Mouse (Mus musculus) MEL (cell line): ENCODE measurements around the gene Atp6v0a1. TPM values are rescaled to one million over a fixed set of nuclear protein-coding genes. Genes with fewer than 3 reads are reported as not detected.
A peak's percentile ranks its signal among the peaks of the same experiment; 100 is the strongest.

Experiments
- DNase-seq: peaks from one replicate; pipeline ENCODE4 v3.0.0; 2011; ENCODE audit warnings: low read depth, low spot score
- H3K27ac ChIP-seq: 2 replicates; pipeline ENCODE4 v1.5.1; 2012; ENCODE audit warnings: low read depth, mild to moderate bottlenecking, control low read depth, low read length, moderate library complexity; ENCODE audit not compliant: control insufficient read depth
- H3K27me3 ChIP-seq, 2 experiments: fragments of 150-350 bp in 1 of 2; sonication (generic) in 1 of 2; 2 replicates each; pipeline ENCODE4 v1.6.1; 2012; ENCODE audit warnings: low read length in 2 of 2, mild to moderate bottlenecking in 2 of 2, improper control_type of control experiment in 1 of 2, moderate library complexity in 1 of 2; ENCODE audit not compliant: insufficient read depth in 2 of 2, control insufficient read depth in 1 of 2
- H3K36me3 ChIP-seq, 2 experiments: 2 replicates each; pipeline ENCODE4 v1.6.1; 2012 to 2014; ENCODE audit warnings: low read length in 2 of 2, improper control_type of control experiment in 1 of 2, inconsistent platforms in 1 of 2, mild to moderate bottlenecking in 1 of 2; ENCODE audit not compliant: insufficient read depth in 2 of 2, control insufficient read depth in 1 of 2
- H3K4me1 ChIP-seq, 2 experiments: fragments of 150-350 bp in 1 of 2; sonication (generic) in 1 of 2; 2 replicates each; pipeline ENCODE4 v1.6.1; 2012; ENCODE audit warnings: low read length in 2 of 2, improper control_type of control experiment in 1 of 2, mild to moderate bottlenecking in 1 of 2; ENCODE audit not compliant: insufficient read depth in 2 of 2, control insufficient read depth in 1 of 2
- H3K4me3 ChIP-seq, 2 experiments: fragments of 150-350 bp in 1 of 2; sonication (generic) in 1 of 2; 2 replicates each; pipeline ENCODE4 v1.5.1; 2012; ENCODE audit warnings: low read depth in 2 of 2, low read length in 2 of 2, mild to moderate bottlenecking in 2 of 2, moderate library complexity in 2 of 2, control low read depth in 1 of 2, improper control_type of control experiment in 1 of 2; ENCODE audit not compliant: control insufficient read depth in 1 of 2, insufficient read depth in 1 of 2
- H3K79me2 ChIP-seq: 2 replicates; pipeline ENCODE4 v1.6.1; 2012; ENCODE audit warnings: mild to moderate bottlenecking, low read length, moderate library complexity; ENCODE audit not compliant: control insufficient read depth, poor library complexity, insufficient read depth
- H3K9ac ChIP-seq: 2 replicates; pipeline ENCODE4 v1.6.1; 2012; ENCODE audit warnings: low read depth, mild to moderate bottlenecking, control low read depth, low read length, moderate library complexity; ENCODE audit not compliant: control insufficient read depth, poor library complexity, severe bottlenecking
- H3K9me3 ChIP-seq: fragments of 150-350 bp; sonication (generic); replicated peaks from 2 replicates; pipeline ENCODE4 v1.6.1; 2012; ENCODE audit warnings: mild to moderate bottlenecking, low read length, improper control_type of control experiment, moderate library complexity; ENCODE audit not compliant: insufficient read depth
- CHD1 ChIP-seq: IDR thresholded peaks from 2 replicates; pipeline ENCODE4 v1.6.1; 2012; ENCODE audit warnings: low read depth, mild to moderate bottlenecking, inconsistent platforms, low read length, improper control_type of control experiment
- CHD2 ChIP-seq: IDR thresholded peaks from 2 replicates; pipeline ENCODE4 v1.6.1; 2011; ENCODE audit warnings: low read length, improper control_type of control experiment
- CTCF ChIP-seq, 3 experiments: IDR thresholded peaks in 2 of 3; conservative IDR thresholded peaks in 1 of 3; 2 replicates each; pipeline ENCODE4 v1.5.1; 2011 to 2012; ENCODE audit warnings: low read length in 3 of 3, low read depth in 2 of 3, mild to moderate bottlenecking in 2 of 3, improper control_type of control experiment in 1 of 3, inconsistent platforms in 1 of 3, mixed read lengths in 1 of 3, moderate library complexity in 1 of 3; ENCODE audit not compliant: control insufficient read depth in 1 of 3, insufficient read depth in 1 of 3, poor library complexity in 1 of 3, severe bottlenecking in 1 of 3
- E2F4 ChIP-seq: IDR thresholded peaks from 2 replicates; pipeline ENCODE4 v1.6.1; 2011; ENCODE audit warnings: low read depth, low read length, improper control_type of control experiment, borderline replicate concordance
- GABPA ChIP-seq: IDR thresholded peaks from 2 replicates; pipeline ENCODE4 v1.6.1; 2012; ENCODE audit warnings: low read depth, mild to moderate bottlenecking, inconsistent platforms, low read length, improper control_type of control experiment, moderate library complexity
- MAZ ChIP-seq: IDR thresholded peaks from 2 replicates; pipeline ENCODE4 v1.6.1; 2012; ENCODE audit warnings: low read depth, mild to moderate bottlenecking, inconsistent platforms, low read length, improper control_type of control experiment
- MYC ChIP-seq: IDR thresholded peaks from 2 replicates; pipeline ENCODE4 v1.6.1; 2011; ENCODE audit warnings: low read depth, mild to moderate bottlenecking, low read length, improper control_type of control experiment, moderate library complexity
- NELFE ChIP-seq: IDR thresholded peaks from 2 replicates; pipeline ENCODE4 v1.6.1; 2011; ENCODE audit warnings: low read depth, low read length, improper control_type of control experiment
- POLR2A ChIP-seq, 2 experiments: IDR thresholded peaks; 2 replicates each; pipeline ENCODE4 v1.6.1; 2011 to 2012; ENCODE audit warnings: low read length in 2 of 2, mild to moderate bottlenecking in 2 of 2, control low read depth in 1 of 2, improper control_type of control experiment in 1 of 2, low read depth in 1 of 2, moderate library complexity in 1 of 2; ENCODE audit not compliant: control insufficient read depth in 1 of 2, insufficient read depth in 1 of 2, poor library complexity in 1 of 2
- POLR2AphosphoS2 ChIP-seq: IDR thresholded peaks from 2 replicates; pipeline ENCODE4 v1.6.1; 2011; ENCODE audit warnings: low read length, improper control_type of control experiment
- RAD21 ChIP-seq: IDR thresholded peaks from 2 replicates; pipeline ENCODE4 v1.6.1; 2011; ENCODE audit warnings: mild to moderate bottlenecking, low read depth, low read length, improper control_type of control experiment
- RCOR1 ChIP-seq: IDR thresholded peaks from 2 replicates; pipeline ENCODE4 v1.6.1; 2012; ENCODE audit warnings: low read depth, mild to moderate bottlenecking, inconsistent platforms, low read length, improper control_type of control experiment
- SIN3A ChIP-seq: IDR thresholded peaks from 2 replicates; pipeline ENCODE4 v1.6.1; 2012; ENCODE audit warnings: low read length, improper control_type of control experiment, inconsistent platforms
- SMC3 ChIP-seq: IDR thresholded peaks from 2 replicates; pipeline ENCODE4 v1.6.1; 2011; ENCODE audit warnings: low read depth, low read length, improper control_type of control experiment
- TBP ChIP-seq: IDR thresholded peaks from 2 replicates; pipeline ENCODE4 v1.8.0; 2011; ENCODE audit warnings: low read depth, low read length, improper control_type of control experiment
- USF2 ChIP-seq, 2 experiments: IDR thresholded peaks; 2 replicates each; pipeline ENCODE4 v1.6.1; 2011 to 2012; ENCODE audit warnings: improper control_type of control experiment in 2 of 2, low read length in 2 of 2, borderline replicate concordance in 1 of 2, inconsistent platforms in 1 of 2, low read depth in 1 of 2, mild to moderate bottlenecking in 1 of 2; ENCODE audit not compliant: insufficient read depth in 1 of 2
- ZC3H11A ChIP-seq: IDR thresholded peaks from 2 replicates; pipeline ENCODE4 v1.6.1; 2012; ENCODE audit warnings: low read depth, mild to moderate bottlenecking, inconsistent platforms, low read length, improper control_type of control experiment
- ZNF384 ChIP-seq: IDR thresholded peaks from 2 replicates; pipeline ENCODE4 v1.6.1; 2012; ENCODE audit warnings: low read depth, mild to moderate bottlenecking, inconsistent platforms, low read length, improper control_type of control experiment
- polyA plus RNA-seq, 2 experiments: library from polyadenylated mRNA; stranded (reverse) in 1 of 2; unstranded in 1 of 2; fragments of >175 nt in 1 of 2; fragments of >200 nt in 1 of 2; gene quantifications; 2 replicates each; pipeline versions ENCODE4 v1.2.1 to v1.2.4; 2012; ENCODE audit warnings: low replicate concordance in 2 of 2, low read depth in 1 of 2; ENCODE audit not compliant: insufficient read length in 2 of 2, insufficient read depth in 1 of 2, missing spikeins in 1 of 2
- total RNA-seq: library from RNA; depleted of rRNA; stranded (reverse); fragments of 300-350 nt; gene quantifications from 2 replicates; pipeline ENCODE4 v1.2.3, GENCODE M21; 2012

Gene Atp6v0a1
- total and polyA plus RNA-seq, 3 experiments, result 12.8 to 23.2 TPM; not detected in 1

GRCm38 (mm10) chr11:101009046-101009887, at the start of gene Atp6v0a1 (continued):
- peak; percentile 24; the same call in 1 of the 2 replicates for TF ChIP-seq RCOR1
- no peak for TF ChIP-seq GABPA
- peak; percentile 86 for TF ChIP-seq MAZ
- peak; percentile 76 for TF ChIP-seq ZNF384
- TF ChIP-seq, all 39 proteins: peak for 21

GRCm38 (mm10) chr11:100959464-100959810, 49.8 kb upstream of the Atp6v0a1 start:
- Histone ChIP-seq H3K4me3 (peak overlapping the region in 1 of 2 experiments; percentile 56; a peak in 1 of 4 replicates), H3K79me2 (no peaks in the 10 kb centered on the region), H3K9me3 (no peaks in the 10 kb centered on the region), H3K4me1 (peaks cover 10 to 21% of the 10 kb centered on the region in 2 experiments), H3K27ac (no peak overlapping the region), H3K36me3 (peaks cover 0 to 11% of the 10 kb centered on the region in 2 experiments; a peak in 2 of 4 replicates), H3K9ac (no peak overlapping the region), H3K27me3 (no peaks in the 10 kb centered on the region)
- DNase-seq, result peak; percentile 88
- TF ChIP-seq E2F4, result no peak
- no peak for TF ChIP-seq CHD2
- peak; percentile 90 for TF ChIP-seq SMC3
- TF ChIP-seq POLR2AphosphoS2, result no peak
- peak; percentile 67 to 87 (median 80) for TF ChIP-seq CTCF (IDR thresholded peaks at IDR 0.05 in 2 of 3, conservative IDR thresholded peaks at IDR 0.05 in 1 of 3; ENCODE audit: control insufficient read depth in 1 of 3, insufficient read depth in 1 of 3, low read depth in 2 of 3, low read length in 3 of 3, poor library complexity in 1 of 3, severe bottlenecking in 1 of 3)
- peak; percentile 97 for TF ChIP-seq ZNF384
- 0 out of 2 replicates have a peak, but pooled peaks have one; percentile 28 for TF ChIP-seq TBP
- TF ChIP-seq RAD21, result peak; percentile 86
- TF ChIP-seq NELFE, result no peak
- TF ChIP-seq SIN3A, result peak; percentile 42; the same call in 1 of the 2 replicates
- peak; percentile 87 for TF ChIP-seq ZC3H11A
- no peak for TF ChIP-seq USF2 (IDR thresholded peaks at IDR 0.05; ENCODE audit: borderline replicate concordance in 1 of 2, insufficient read depth in 1 of 2, low read depth in 1 of 2, low read length in 2 of 2)
- 0 out of 2 replicates have a peak, but pooled peaks have one; percentile 16 for TF ChIP-seq MYC
- TF ChIP-seq POLR2A (IDR thresholded peaks at IDR 0.05; ENCODE audit: control insufficient read depth in 1 of 2, insufficient read depth in 1 of 2, low read depth in 1 of 2, low read length in 2 of 2, poor library complexity in 1 of 2), result no peak
- TF ChIP-seq CHD1, result no peak
